Mouse (Mus musculus): ENCODE measurements at regions not wholly inside any gene's neighbourhood (a gene's known extent, or its start where the extent isn't known, plus 50 kb on each side); places are given as distances from the start of the nearest gene placed in this dataset.

- Histone ChIP-seq H3K27ac (replicated peaks; ENCODE audit: insufficient read depth, low read depth, low read length) (no peak overlapping the region), H3K27me3 (ENCODE audit: control insufficient read depth, insufficient read depth, low read length) (no peaks in the 10 kb centered on the region; the same call in 1 of the 2 replicates), H3K4me1 (ENCODE audit: control insufficient read depth, insufficient read depth, low read length) (no peaks in the 10 kb centered on the region), H3K36me3 (ENCODE audit: control insufficient read depth, insufficient read depth, low read length) (no peaks in the 10 kb centered on the region), H3K9ac (ENCODE audit: low read depth, low read length) (no peak overlapping the region), H3K4me3 (ENCODE audit: insufficient read depth, low read depth, low read length) (no peak overlapping the region), H3K79me2 (ENCODE audit: control insufficient read depth, insufficient read depth, low read length) (no peaks in the 10 kb centered on the region)
- DNase-seq (ENCODE audit: extremely low read depth, low read depth, low spot score): no peak
- WGBS: 84% methylated on average over 1 of the region's 1 CpGs
- no peak for TF ChIP-seq CTCF (IDR thresholded peaks at IDR 0.05; ENCODE audit: low read depth, low read length)
- TF ChIP-seq POLR2A (IDR thresholded peaks at IDR 0.05; ENCODE audit: extremely low read depth, insufficient read depth, low read length): no peak
Measured at GRCm38 (mm10) chr12:32273474-32273873, 65.0 kb upstream of the Pik3cg start.

- Histone ChIP-seq H3K79me2 (ENCODE audit: control insufficient read depth, insufficient read depth, low read length) (no peaks in the 10 kb centered on the region), H3K4me1 (ENCODE audit: control insufficient read depth, insufficient read depth, low read length) (no peaks in the 10 kb centered on the region), H3K9ac (ENCODE audit: low read depth, low read length) (no peak overlapping the region), H3K4me3 (ENCODE audit: insufficient read depth, low read depth, low read length) (no peak overlapping the region), H3K27ac (replicated peaks; ENCODE audit: insufficient read depth, low read depth, low read length) (no peak overlapping the region), H3K36me3 (ENCODE audit: control insufficient read depth, insufficient read depth, low read length) (no peaks in the 10 kb centered on the region), H3K27me3 (ENCODE audit: control insufficient read depth, insufficient read depth, low read length) (no peaks in the 10 kb centered on the region)
- TF ChIP-seq POLR2A (IDR thresholded peaks at IDR 0.05; ENCODE audit: extremely low read depth, insufficient read depth, low read length) (no peak), CTCF (IDR thresholded peaks at IDR 0.05; ENCODE audit: low read depth, low read length) (no peak)
- WGBS: 41% methylated on average over 4 of the region's 4 CpGs
- DNase-seq (ENCODE audit: extremely low read depth, low read depth, low spot score): peak; percentile 2
Measured at GRCm38 (mm10) chr12:32279861-32280260, 71.4 kb upstream of the Pik3cg start.

GRCm38 (mm10) chr12:32280309-32280708, 71.8 kb upstream of the Pik3cg start:
- Histone ChIP-seq H3K79me2 (ENCODE audit: control insufficient read depth, insufficient read depth, low read length) (no peaks in the 10 kb centered on the region), H3K4me3 (ENCODE audit: insufficient read depth, low read depth, low read length) (no peak overlapping the region), H3K27ac (replicated peaks; ENCODE audit: insufficient read depth, low read depth, low read length) (no peak overlapping the region), H3K9ac (ENCODE audit: low read depth, low read length) (no peak overlapping the region), H3K36me3 (ENCODE audit: control insufficient read depth, insufficient read depth, low read length) (no peaks in the 10 kb centered on the region), H3K4me1 (ENCODE audit: control insufficient read depth, insufficient read depth, low read length) (no peaks in the 10 kb centered on the region), H3K27me3 (ENCODE audit: control insufficient read depth, insufficient read depth, low read length) (no peaks in the 10 kb centered on the region)
- 89% methylated on average over 2 of the region's 2 CpGs for WGBS
- TF ChIP-seq POLR2A (IDR thresholded peaks at IDR 0.05; ENCODE audit: extremely low read depth, insufficient read depth, low read length) (no peak), CTCF (IDR thresholded peaks at IDR 0.05; ENCODE audit: low read depth, low read length) (no peak)
- DNase-seq (ENCODE audit: extremely low read depth, low read depth, low spot score): no peak

GRCm38 (mm10) chr12:32282371-32283163, 74.1 kb upstream of the Pik3cg start:
- WGBS: 64% methylated on average over 5 of the region's 5 CpGs
- H3K4me1 ChIP-seq (ENCODE audit: control insufficient read depth, insufficient read depth, low read length): no peaks in the 10 kb centered on the region
- H3K4me3 ChIP-seq (ENCODE audit: insufficient read depth, low read depth, low read length): no peak overlapping the region
- H3K9ac ChIP-seq (ENCODE audit: low read depth, low read length): no peak overlapping the region
- no peaks in the 10 kb centered on the region for H3K27me3 ChIP-seq (ENCODE audit: control insufficient read depth, insufficient read depth, low read length)
- DNase-seq (ENCODE audit: extremely low read depth, low read depth, low spot score): no peak
- H3K79me2 ChIP-seq (ENCODE audit: control insufficient read depth, insufficient read depth, low read length): no peaks in the 10 kb centered on the region
- no peak overlapping the region for H3K27ac ChIP-seq (replicated peaks; ENCODE audit: insufficient read depth, low read depth, low read length)
- no peaks in the 10 kb centered on the region for H3K36me3 ChIP-seq (ENCODE audit: control insufficient read depth, insufficient read depth, low read length)
- TF ChIP-seq POLR2A (IDR thresholded peaks at IDR 0.05; ENCODE audit: extremely low read depth, insufficient read depth, low read length) (no peak), CTCF (IDR thresholded peaks at IDR 0.05; ENCODE audit: low read depth, low read length) (no peak)

GRCm38 (mm10) chr12:32285039-32285438, 76.6 kb upstream of the Pik3cg start:
- Histone ChIP-seq H3K4me3 (ENCODE audit: insufficient read depth, low read depth, low read length) (no peak overlapping the region), H3K4me1 (ENCODE audit: control insufficient read depth, insufficient read depth, low read length) (no peaks in the 10 kb centered on the region), H3K9ac (ENCODE audit: low read depth, low read length) (no peak overlapping the region), H3K27ac (replicated peaks; ENCODE audit: insufficient read depth, low read depth, low read length) (no peak overlapping the region), H3K79me2 (ENCODE audit: control insufficient read depth, insufficient read depth, low read length) (no peaks in the 10 kb centered on the region), H3K27me3 (ENCODE audit: control insufficient read depth, insufficient read depth, low read length) (no peaks in the 10 kb centered on the region), H3K36me3 (ENCODE audit: control insufficient read depth, insufficient read depth, low read length) (no peaks in the 10 kb centered on the region)
- TF ChIP-seq CTCF (IDR thresholded peaks at IDR 0.05; ENCODE audit: low read depth, low read length): no peak
- no peak for TF ChIP-seq POLR2A (IDR thresholded peaks at IDR 0.05; ENCODE audit: extremely low read depth, insufficient read depth, low read length)
- WGBS: 68% methylated on average over 2 of the region's 2 CpGs
- no peak for DNase-seq (ENCODE audit: extremely low read depth, low read depth, low spot score)

GRCm38 (mm10) chr12:32286652-32287051, 78.2 kb upstream of the Pik3cg start:
- Histone ChIP-seq H3K27me3 (ENCODE audit: control insufficient read depth, insufficient read depth, low read length) (no peaks in the 10 kb centered on the region), H3K79me2 (ENCODE audit: control insufficient read depth, insufficient read depth, low read length) (no peaks in the 10 kb centered on the region), H3K27ac (replicated peaks; ENCODE audit: insufficient read depth, low read depth, low read length) (no peak overlapping the region), H3K4me3 (ENCODE audit: insufficient read depth, low read depth, low read length) (no peak overlapping the region), H3K36me3 (ENCODE audit: control insufficient read depth, insufficient read depth, low read length) (no peaks in the 10 kb centered on the region), H3K9ac (ENCODE audit: low read depth, low read length) (no peak overlapping the region), H3K4me1 (ENCODE audit: control insufficient read depth, insufficient read depth, low read length) (no peaks in the 10 kb centered on the region)
- TF ChIP-seq CTCF (IDR thresholded peaks at IDR 0.05; ENCODE audit: low read depth, low read length) (no peak), POLR2A (IDR thresholded peaks at IDR 0.05; ENCODE audit: extremely low read depth, insufficient read depth, low read length) (no peak)
- no peak for DNase-seq (ENCODE audit: extremely low read depth, low read depth, low spot score)
- WGBS: 28% methylated on average over 5 of the region's 5 CpGs
